Mouse (Mus musculus): ENCODE data around the gene Usp18.

Gene Usp18

GRCm38 (mm10) chr6:121226043-121226442 is 19.7 kb upstream of the Usp18 start:
- DNase-seq, result no peak

- DNase-seq, result no peak
These were observed 19.0 kb upstream of the Usp18 start for GRCm38 (mm10) chr6:121226744-121227143.

- DNase-seq, result no peak
These were observed 17.3 kb upstream of the Usp18 start for GRCm38 (mm10) chr6:121228421-121228820.

GRCm38 (mm10) chr6:121232652-121233051 is 13.1 kb upstream of the Usp18 start:
- DNase-seq, result no peak

- DNase-seq, result no peak
These were observed 9.3 kb upstream of the Usp18 start for GRCm38 (mm10) chr6:121236386-121236785.

GRCm38 (mm10) chr6:121238209-121238608 is 7.5 kb upstream of the Usp18 start:
- no peak for DNase-seq

- DNase-seq, result no peak
These were observed 3.9 kb upstream of the Usp18 start for GRCm38 (mm10) chr6:121241780-121242179.

GRCm38 (mm10) chr6:121243161-121243560 is 2.5 kb upstream of the Usp18 start:
- DNase-seq, result no peak

GRCm38 (mm10) chr6:121246037-121246361 is 293 bp downstream of the Usp18 start:
- DNase-seq, result no peak

GRCm38 (mm10) chr6:121250406-121250805 is 4.7 kb downstream of the Usp18 start:
- no peak for DNase-seq

- DNase-seq, result no peak
These were observed 5.5 kb downstream of the Usp18 start for GRCm38 (mm10) chr6:121251256-121251655.

GRCm38 (mm10) chr6:121260548-121260947 is 14.8 kb downstream of the Usp18 start:
- peak; percentile 64 to 71 for DNase-seq

GRCm38 (mm10) chr6:121261233-121261632 is 15.5 kb downstream of the Usp18 start:
- no peak for DNase-seq

- DNase-seq, result no peak
These were observed 16.3 kb downstream of the Usp18 start for GRCm38 (mm10) chr6:121262004-121262403.

- DNase-seq, result no peak
These were observed 16.8 kb downstream of the Usp18 start for GRCm38 (mm10) chr6:121262496-121262895.

GRCm38 (mm10) chr6:121270156-121270555 is 24.4 kb downstream of the Usp18 start:
- DNase-seq, result no peak

- no peak for DNase-seq
These were observed 26.0 kb downstream of the Usp18 start for GRCm38 (mm10) chr6:121271707-121272074.

- DNase-seq, result peak; percentile 76 to 78
These were observed 26.5 kb downstream of the Usp18 start for GRCm38 (mm10) chr6:121272075-121272800.

GRCm38 (mm10) chr6:121274356-121274755 is 28.6 kb downstream of the Usp18 start:
- peak in 1 of 2 experiments; percentile 17 for DNase-seq

- no peak for DNase-seq
These were observed 38.4 kb downstream of the Usp18 start for GRCm38 (mm10) chr6:121284132-121284531.

GRCm38 (mm10) chr6:121299317-121299716 is 53.6 kb downstream of the Usp18 start:
- DNase-seq, result no peak

- no peak for DNase-seq
These were observed 54.2 kb downstream of the Usp18 start, which contains the start of gene Slc6a13 for GRCm38 (mm10) chr6:121299954-121300353. Gene Slc6a13 (plus strand): TSS chr6:121300227.

- DNase-seq, result no peak
These were observed 54.8 kb downstream of the Usp18 start for GRCm38 (mm10) chr6:121300504-121300903.

- DNase-seq, result no peak
These were observed 57.9 kb downstream of the Usp18 start for GRCm38 (mm10) chr6:121303466-121304220.

Measured in lung, adult 18-20 months (tissue).